Mouse (Mus musculus): ENCODE measurements around the gene Dr1. TPM values are rescaled to one million over a fixed set of nuclear protein-coding genes. Genes with fewer than 3 reads are reported as not detected.
"Not testable (repeated sequence)": the region's sequence is repeated elsewhere in the genome, so short reads cannot be mapped to it uniquely, and the experiment has no call there.

The Dr1 gene
- polyA plus RNA-seq, 1 experiment from 2014 or later = 49.1 TPM

GRCm38 (mm10) chr5:108271345-108271744, 2.6 kb downstream of the Dr1 start:
- H3K36me3 ChIP-seq; H3K4me3 ChIP-seq; H3K9me3 ChIP-seq; H3K9ac ChIP-seq; H3K27me3 ChIP-seq (replicated peaks); H3K27ac ChIP-seq; ATAC-seq (ENCODE audit: low FRiP score, low read depth): not testable (repeated sequence)
- Histone ChIP-seq H3K4me2 (replicated peaks) (peak overlapping the region; percentile 85), H3K4me1 (peaks cover 21% of the 10 kb centered on the region)
- WGBS = 96% methylated on average over 6 of the region's 6 CpGs

DNA sequence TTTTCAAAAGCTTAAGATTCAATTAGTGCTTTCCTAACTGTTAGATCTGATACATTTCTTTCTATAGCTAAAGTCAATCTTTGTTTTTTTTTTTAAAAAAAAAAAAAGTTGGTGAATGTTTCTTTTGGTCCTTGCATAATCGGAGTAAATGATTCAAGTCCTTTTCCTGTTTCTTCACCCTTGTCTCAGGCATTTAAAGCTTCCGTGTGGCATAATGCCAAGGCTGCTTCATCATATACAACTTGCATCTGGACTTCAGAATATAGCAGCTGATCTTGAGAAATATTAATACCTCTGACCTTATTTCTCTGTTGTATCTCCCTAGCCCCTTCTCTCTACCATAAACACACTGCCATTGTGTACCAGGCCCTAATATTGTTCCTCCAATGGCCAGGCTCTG, 18.3 kb downstream of the Dr1 start:
- H3K4me2 ChIP-seq (replicated peaks) = no peak overlapping the region
- H3K27ac ChIP-seq = no peak overlapping the region
- no peaks in the 10 kb centered on the region for H3K9me3 ChIP-seq
- no peaks in the 10 kb centered on the region for H3K27me3 ChIP-seq (replicated peaks)
- H3K9ac ChIP-seq = no peak overlapping the region
- H3K36me3 ChIP-seq = no peaks in the 10 kb centered on the region
- no peak for ATAC-seq (ENCODE audit: low FRiP score, low read depth)
- WGBS = 88% methylated on average over 2 of the region's 2 CpGs
- H3K4me1 ChIP-seq = no peaks in the 10 kb centered on the region
- H3K4me3 ChIP-seq = no peak overlapping the region

- no peaks in the 10 kb centered on the region for H3K4me1 ChIP-seq
- H3K27ac ChIP-seq = no peak overlapping the region
- H3K36me3 ChIP-seq = no peaks in the 10 kb centered on the region
- H3K9me3 ChIP-seq = no peaks in the 10 kb centered on the region
- H3K9ac ChIP-seq = no peak overlapping the region
- 75% methylated on average over 3 of the region's 3 CpGs for WGBS
- ATAC-seq (ENCODE audit: low FRiP score, low read depth) = no peak
- H3K4me2 ChIP-seq (replicated peaks) = no peak overlapping the region
- H3K27me3 ChIP-seq (replicated peaks) = no peaks in the 10 kb centered on the region
- H3K4me3 ChIP-seq = no peak overlapping the region
Observed at GRCm38 (mm10) chr5:108301567-108301966, 32.9 kb downstream of the Dr1 start.

- no peaks in the 10 kb centered on the region for H3K9me3 ChIP-seq
- peak within 1 kb of the TSS; percentile 80 for H3K4me2 ChIP-seq (replicated peaks)
- WGBS = under 1% methylated on average over 57 of the region's 57 CpGs
- peaks cover 6% of the 10 kb centered on the region for H3K4me1 ChIP-seq
- H3K27ac ChIP-seq = peak within 1 kb of the TSS; percentile 42
- peak; percentile 99 for ATAC-seq (ENCODE audit: low FRiP score, low read depth)
- H3K27me3 ChIP-seq (replicated peaks) = no peaks in the 10 kb centered on the region
- no peaks in the 10 kb centered on the region for H3K36me3 ChIP-seq
- H3K9ac ChIP-seq = peak within 1 kb of the TSS; percentile 76
- peak within 1 kb of the TSS; percentile 76 for H3K4me3 ChIP-seq
Observed at GRCm38 (mm10) chr5:108312224-108313064, 43.7 kb downstream of the Dr1 start, which contains the start of gene Pigg. Gene Pigg (plus strand): TSS chr5:108312609.

DNA sequence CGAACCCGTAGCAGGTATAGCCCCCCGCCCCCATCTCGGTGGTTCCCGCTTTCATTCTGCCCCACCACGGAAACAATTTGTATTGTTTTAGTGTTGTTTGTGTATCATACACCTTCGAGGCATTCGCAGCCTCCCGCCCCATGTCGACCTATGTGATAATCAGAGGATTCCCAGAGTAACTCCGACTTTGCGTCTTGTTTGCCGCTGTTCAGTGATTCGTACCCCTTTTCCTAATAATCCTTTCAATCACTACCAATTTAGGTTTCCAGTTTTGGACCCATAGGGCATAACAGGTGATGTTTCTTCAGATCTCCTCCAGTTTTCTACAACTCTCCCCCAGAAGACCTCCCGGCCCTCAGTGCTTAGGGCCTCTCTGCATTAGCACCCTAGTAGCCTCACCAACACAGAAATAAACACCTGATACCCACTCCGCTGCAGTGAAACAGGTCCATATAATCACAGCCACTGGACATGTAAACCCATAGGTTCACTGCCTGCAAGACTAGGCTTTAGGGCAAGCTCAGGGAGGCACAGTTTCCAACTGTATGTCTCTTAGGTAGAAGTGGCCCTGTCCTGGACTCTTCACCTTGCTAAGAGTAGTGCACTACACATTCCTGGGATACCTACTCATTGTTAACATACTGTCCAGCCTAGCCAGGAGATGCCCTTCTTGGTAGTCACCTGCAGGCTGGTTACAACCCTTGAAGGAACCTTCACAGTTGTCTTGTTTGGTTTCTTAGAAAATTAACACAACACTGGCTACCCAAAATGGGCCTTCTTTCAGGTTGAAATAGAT, 44.6 kb downstream of the Dr1 start:
- peak; percentile 34; the same call in 1 of the 2 replicates for ATAC-seq (ENCODE audit: low FRiP score, low read depth)
- no peaks in the 10 kb centered on the region for H3K27me3 ChIP-seq (replicated peaks)
- WGBS = 9% methylated on average over 16 of the region's 16 CpGs
- H3K9ac ChIP-seq = peak overlapping the region; percentile 76
- H3K27ac ChIP-seq = 0 out of 2 replicates have a peak overlapping the region, but pooled peaks have one; percentile 20
- peaks cover 6% of the 10 kb centered on the region for H3K4me1 ChIP-seq
- H3K36me3 ChIP-seq = peaks cover 3% of the 10 kb centered on the region; the same call in 1 of the 2 replicates
- H3K4me3 ChIP-seq = peak overlapping the region; percentile 76
- no peaks in the 10 kb centered on the region for H3K9me3 ChIP-seq
- H3K4me2 ChIP-seq (replicated peaks) = peak overlapping the region; percentile 80

Other genes with a start within 250 kb of the Dr1 start
- gene Mtf2, start 203.2 kb upstream of the Dr1 start, polyA plus RNA-seq (2016; fragmentation: Nextera tagmentation; extraction: Ambion mirVana) = 124 and 132 TPM in 2 replicates
- 25.5 and 27.7 TPM in 2 replicates for gene Tmed5, start 136.3 kb upstream of the Dr1 start, polyA plus RNA-seq (2016; fragmentation: Nextera tagmentation; extraction: Ambion mirVana)
- 6.8 and 8.4 TPM in 2 replicates for gene Ccdc18, start 136.0 kb upstream of the Dr1 start, polyA plus RNA-seq (2016; fragmentation: Nextera tagmentation; extraction: Ambion mirVana)
- gene Pigg, start 43.7 kb downstream of the Dr1 start, polyA plus RNA-seq (2016; fragmentation: Nextera tagmentation; extraction: Ambion mirVana) = 5.8 and 6.1 TPM in 2 replicates
- gene Gm42517, start 99.0 kb downstream of the Dr1 start, polyA plus RNA-seq (2016; fragmentation: Nextera tagmentation; extraction: Ambion mirVana) = 0.45 and 0.51 TPM in 2 replicates
- 0.75 TPM in 1 of 2 replicates, not detected in the other for gene Pde6b, start 119.5 kb downstream of the Dr1 start, polyA plus RNA-seq (2016; fragmentation: Nextera tagmentation; extraction: Ambion mirVana)
- gene Atp5k, start 165.6 kb downstream of the Dr1 start, polyA plus RNA-seq (2016; fragmentation: Nextera tagmentation; extraction: Ambion mirVana) = 438 and 460 TPM in 2 replicates
- gene Mfsd7a, start 180.0 kb downstream of the Dr1 start, polyA plus RNA-seq (2016; fragmentation: Nextera tagmentation; extraction: Ambion mirVana) = 0.08 and 0.16 TPM in 2 replicates
- 34.2 and 35.8 TPM in 2 replicates for gene Pcgf3, start 192.3 kb downstream of the Dr1 start, polyA plus RNA-seq (2016; fragmentation: Nextera tagmentation; extraction: Ambion mirVana)